7 mouse cellular contexts compared by ENCODE assay signal in genomic region chr3:69599166-69599500, GRCm38 (mm10). TPM values are rescaled to one million over a fixed set of nuclear protein-coding genes. Genes with fewer than 3 reads are reported as not detected.
DNase-seq lines count a peak whose midpoint lies in the region; ATAC-seq and TF ChIP-seq lines count a peak whose summit lies in the region.

No protein-coding gene starts in this region.

- peak overlapping the region; percentile 78 for H3K9ac ChIP-seq in neural tube, embryonic 11.5 days (ENCODE audit: low read length)
- peak overlapping the region; percentile 77 for H3K9ac ChIP-seq in intestine, embryonic 16.5 days (ENCODE audit: low read depth, low read length)
- peak overlapping the region; percentile 88 for H3K9ac ChIP-seq in midbrain, embryonic 14.5 days (replicated peaks; ENCODE audit: low read length)

- no peaks in the 10 kb centered on the region for H3K9me3 ChIP-seq in neural tube, embryonic 11.5 days (ENCODE audit: control insufficient read depth, low read length)
- H3K9me3 ChIP-seq in intestine, embryonic 16.5 days (ENCODE audit: control insufficient read depth, low read length): no peaks in the 10 kb centered on the region
- H3K9me3 ChIP-seq in midbrain, embryonic 14.5 days (ENCODE audit: control insufficient read depth, low read length): no peaks in the 10 kb centered on the region

- no peaks in the 10 kb centered on the region for H3K27me3 ChIP-seq in neural tube, embryonic 11.5 days (ENCODE audit: control insufficient read depth, insufficient read depth, low read length)
- no peaks in the 10 kb centered on the region for H3K27me3 ChIP-seq in intestine, embryonic 16.5 days (replicated peaks; ENCODE audit: control insufficient read depth, insufficient read depth, low read length)
- no peaks in the 10 kb centered on the region for H3K27me3 ChIP-seq in midbrain, embryonic 14.5 days (ENCODE audit: control insufficient read depth, insufficient read depth, low read length)

- no peak overlapping the region for H3K27ac ChIP-seq in neural tube, embryonic 11.5 days (ENCODE audit: low read depth, low read length)
- peak overlapping the region; percentile 43; the same call in 1 of the 2 replicates for H3K27ac ChIP-seq in embryonic fibroblast, embryonic 13.5 days (ENCODE audit: insufficient read depth, low read length)
- H3K27ac ChIP-seq in intestine, embryonic 16.5 days (ENCODE audit: low read length): no peak overlapping the region
- H3K27ac ChIP-seq in midbrain, embryonic 14.5 days (replicated peaks; ENCODE audit: low read depth, low read length): peak overlapping the region; percentile 86

- H3K4me2 ChIP-seq in neural tube, embryonic 11.5 days (ENCODE audit: low read depth): peak overlapping the region; percentile 75
- peak overlapping the region; percentile 89 for H3K4me2 ChIP-seq in intestine, embryonic 16.5 days (ENCODE audit: low read depth, low read length)
- H3K4me2 ChIP-seq in midbrain, embryonic 14.5 days (ENCODE audit: low read length): peak overlapping the region; percentile 78

- no peaks in the 10 kb centered on the region for H3K36me3 ChIP-seq in neural tube, embryonic 11.5 days (ENCODE audit: control insufficient read depth, insufficient read depth, low read length)
- no peaks in the 10 kb centered on the region for H3K36me3 ChIP-seq in intestine, embryonic 16.5 days (ENCODE audit: control insufficient read depth, insufficient read depth, low read length)
- no peaks in the 10 kb centered on the region for H3K36me3 ChIP-seq in midbrain, embryonic 14.5 days (ENCODE audit: control insufficient read depth, insufficient read depth, low read length)

- peak; percentile 36; the same call in 1 of the 2 replicates for ATAC-seq in neural tube, embryonic 11.5 days (ENCODE audit: insufficient read depth, low FRiP score, low TSS enrichment)
- ATAC-seq in intestine, embryonic 16.5 days: no peak
- peak; percentile 41 for ATAC-seq in midbrain, embryonic 14.5 days (ENCODE audit: low FRiP score, low TSS enrichment)

- WGBS in neural tube, embryonic 11.5 days: 25% methylated on average over 5 of the region's 5 CpGs
- 28% methylated on average over 5 of the region's 5 CpGs for WGBS in intestine, embryonic 16.5 days
- WGBS in midbrain, embryonic 14.5 days: 20% methylated on average over 5 of the region's 5 CpGs

- 0 out of 2 replicates have a peak, but pooled peaks have one; percentile 19 for TF ChIP-seq POLR2A in embryonic fibroblast, embryonic 13.5 days (IDR thresholded peaks at IDR 0.05; ENCODE audit: low read depth, low read length)

- H3K4me1 ChIP-seq in neural tube, embryonic 11.5 days (ENCODE audit: control insufficient read depth, insufficient read depth, low read length): peaks cover 4% of the 10 kb centered on the region; the same call in 1 of the 2 replicates
- H3K4me1 ChIP-seq in embryonic fibroblast, embryonic 13.5 days (ENCODE audit: control insufficient read depth, insufficient read depth, low read length): no peaks in the 10 kb centered on the region; the same call in 1 of the 2 replicates
- 0 out of 2 replicates have a peak, but pooled peaks cover 6% of the 10 kb centered on the region for H3K4me1 ChIP-seq in intestine, embryonic 16.5 days (ENCODE audit: control insufficient read depth, insufficient read depth, low read length)
- H3K4me1 ChIP-seq in midbrain, embryonic 14.5 days (ENCODE audit: control insufficient read depth, insufficient read depth, low read length): peaks cover 25% of the 10 kb centered on the region

- H3K4me3 ChIP-seq in neural tube, embryonic 11.5 days (ENCODE audit: low read depth, low read length): peak overlapping the region; percentile 71
- peak overlapping the region; percentile 64 for H3K4me3 ChIP-seq in embryonic fibroblast, embryonic 13.5 days (ENCODE audit: insufficient read depth, low read length)
- peak overlapping the region; percentile 70 for H3K4me3 ChIP-seq in intestine, embryonic 16.5 days (ENCODE audit: low read length)
- H3K4me3 ChIP-seq in midbrain, embryonic 14.5 days (replicated peaks; ENCODE audit: low read depth, low read length): peak overlapping the region; percentile 76

- no peak for TF ChIP-seq CTCF in embryonic fibroblast, embryonic 13.5 days (IDR thresholded peaks at IDR 0.05; ENCODE audit: borderline replicate concordance, insufficient read depth, low read length)

- no peak for DNase-seq in neural tube, embryonic 11.5 days (ENCODE audit: low spot score)
- DNase-seq in neural tube, embryonic 10.5 days (ENCODE audit: extremely low spot score, low spot score): no peak
- DNase-seq in midbrain, embryonic 14.5 days: no peak
- DNase-seq in ovary, postnatal 10 days (ENCODE audit: low spot score): no peak
- no peak for DNase-seq in thymus, postnatal 0 days (ENCODE audit: low spot score)

RNA-seq across cellular contexts. Expression of gene B3galnt1, which starts 0.4 kb away (rescaled TPM):
- polyA plus RNA-seq in neural tube, embryonic 11.5 days (2014; fragmentation: Nextera tagmentation; extraction: Ambion mirVana): 43.5 and 44.2 TPM in 2 replicates
- 34.9 and 35.5 TPM in 2 replicates for polyA plus RNA-seq in embryonic fibroblast, embryonic 13.5 days (2011; ENCODE audit: insufficient read length, low read depth, missing spikeins)
- polyA plus RNA-seq in intestine, embryonic 16.5 days (2015; fragmentation: Nextera tagmentation; extraction: Ambion mirVana): 25.4 and 27.0 TPM in 2 replicates
- 93.0 and 94.6 TPM in 2 replicates for polyA plus RNA-seq in midbrain, embryonic 14.5 days (2014; fragmentation: Nextera tagmentation; extraction: Ambion mirVana)
- 9.3 and 9.9 TPM in 2 replicates for polyA plus RNA-seq in thymus, postnatal 0 days (2015; fragmentation: Nextera tagmentation; extraction: Ambion mirVana)

Comparison
In these comparisons a context has a peak if more than half of its experiments do, and no peak if none do; other contexts are left out.
1. H3K27ac ChIP-seq: peak in embryonic fibroblast, embryonic 13.5 days (single experiment) and midbrain, embryonic 14.5 days (single experiment); none in neural tube, embryonic 11.5 days (single experiment) and intestine, embryonic 16.5 days (single experiment).
2. Peak in every context shown above with its lines, with median percentiles within 50 percentile points of each other: H3K4me2 ChIP-seq, H3K4me3 ChIP-seq and H3K9ac ChIP-seq.